Mouse (Mus musculus) heart, adult 8-10 months (tissue): ENCODE data around the gene Zdhhc18. TPM values are rescaled to one million over a fixed set of nuclear protein-coding genes. Genes with fewer than 3 reads are reported as not detected.

ENCODE experiments used
- DNase-seq: peaks from one replicate; pipeline ENCODE4 v3.0.0; 2022; ENCODE audit warnings: low spot score
- total RNA-seq, 4 experiments: library from RNA; stranded (reverse); gene quantifications; 2 replicates each; pipeline ENCODE4 v1.2.4; 2022

Zdhhc18 gene
- total RNA-seq, 4 experiments from 2014 or later: 16.1 to 24.3 (median 22.1) TPM

GRCm38 (mm10) chr4:133604856-133605255, 45.1 kb downstream of the Zdhhc18 start:
- no peak for DNase-seq

GRCm38 (mm10) chr4:133604175-133604574, 45.8 kb downstream of the Zdhhc18 start:
- DNase-seq: no peak

GRCm38 (mm10) chr4:133603056-133603455, 46.9 kb downstream of the Zdhhc18 start:
- DNase-seq: no peak

GRCm38 (mm10) chr4:133601721-133602218, 48.2 kb downstream of the Zdhhc18 start, which contains the start of gene Sfn:
Gene Sfn (minus strand): TSS chr4:133602168.
- no peak for DNase-seq

- DNase-seq: no peak
Measured at GRCm38 (mm10) chr4:133600306-133600705, 49.6 kb downstream of the Zdhhc18 start.

- peak; percentile 91 for DNase-seq
Measured at GRCm38 (mm10) chr4:133599571-133600073, 50.3 kb downstream of the Zdhhc18 start.

GRCm38 (mm10) chr4:133599116-133599515, 50.8 kb downstream of the Zdhhc18 start:
- no peak for DNase-seq

- DNase-seq: no peak
Measured at GRCm38 (mm10) chr4:133598616-133599015, 51.3 kb downstream of the Zdhhc18 start.

- no peak for DNase-seq
Measured at GRCm38 (mm10) chr4:133596084-133596483, 53.9 kb downstream of the Zdhhc18 start.

GRCm38 (mm10) chr4:133595538-133595937, 54.4 kb downstream of the Zdhhc18 start:
- no peak for DNase-seq

GRCm38 (mm10) chr4:133592570-133592969, 57.4 kb downstream of the Zdhhc18 start:
- DNase-seq: peak; percentile 58

- peak; percentile 89 for DNase-seq
Measured at GRCm38 (mm10) chr4:133584059-133584951, 65.6 kb downstream of the Zdhhc18 start, which contains the start of gene Gpn2. Gene Gpn2 (plus strand): TSS chr4:133584362.

GRCm38 (mm10) chr4:133583690-133584058, 66.3 kb downstream of the Zdhhc18 start:
- no peak for DNase-seq

GRCm38 (mm10) chr4:133577983-133578382, 72.0 kb downstream of the Zdhhc18 start:
- no peak for DNase-seq

- no peak for DNase-seq
Measured at GRCm38 (mm10) chr4:133574843-133575202, 75.1 kb downstream of the Zdhhc18 start.

GRCm38 (mm10) chr4:133574070-133574842, 75.7 kb downstream of the Zdhhc18 start, which contains the start of gene Gpatch3:
Gene Gpatch3 (plus strand): TSS chr4:133574745.
- peak; percentile 91 for DNase-seq

- no peak for DNase-seq
Measured at GRCm38 (mm10) chr4:133570066-133570466, 79.9 kb downstream of the Zdhhc18 start.

GRCm38 (mm10) chr4:133569291-133570065, 80.5 kb downstream of the Zdhhc18 start:
- no peak for DNase-seq

GRCm38 (mm10) chr4:133567251-133567650, 82.7 kb downstream of the Zdhhc18 start:
- no peak for DNase-seq

GRCm38 (mm10) chr4:133563123-133563571, 86.8 kb downstream of the Zdhhc18 start:
- DNase-seq: peak; percentile 50

GRCm38 (mm10) chr4:133561622-133562021, 88.3 kb downstream of the Zdhhc18 start:
- DNase-seq: no peak
